Mouse (Mus musculus) spleen, embryonic (tissue): ENCODE results near the gene Chfr.

Experiments used
- CTCF ChIA-PET: fragments of 350-600 bp; sonication (Branson Sonifier 250); formaldehyde crosslinking; loops from one replicate; lab custom pipeline; 2022; lab: Charles Lee

Chfr gene

GRCm38 (mm10) chr5:110135293-110136086 is at the start of gene Chfr:
Gene Chfr (plus strand): TSS chr5:110135842.
- CTCF ChIA-PET = interaction anchor here (0.6 kb wide), 1 partner anchor 98 kb away, joined by 13 read pairs; no protein-coding TSS in a partner anchor

DNA sequence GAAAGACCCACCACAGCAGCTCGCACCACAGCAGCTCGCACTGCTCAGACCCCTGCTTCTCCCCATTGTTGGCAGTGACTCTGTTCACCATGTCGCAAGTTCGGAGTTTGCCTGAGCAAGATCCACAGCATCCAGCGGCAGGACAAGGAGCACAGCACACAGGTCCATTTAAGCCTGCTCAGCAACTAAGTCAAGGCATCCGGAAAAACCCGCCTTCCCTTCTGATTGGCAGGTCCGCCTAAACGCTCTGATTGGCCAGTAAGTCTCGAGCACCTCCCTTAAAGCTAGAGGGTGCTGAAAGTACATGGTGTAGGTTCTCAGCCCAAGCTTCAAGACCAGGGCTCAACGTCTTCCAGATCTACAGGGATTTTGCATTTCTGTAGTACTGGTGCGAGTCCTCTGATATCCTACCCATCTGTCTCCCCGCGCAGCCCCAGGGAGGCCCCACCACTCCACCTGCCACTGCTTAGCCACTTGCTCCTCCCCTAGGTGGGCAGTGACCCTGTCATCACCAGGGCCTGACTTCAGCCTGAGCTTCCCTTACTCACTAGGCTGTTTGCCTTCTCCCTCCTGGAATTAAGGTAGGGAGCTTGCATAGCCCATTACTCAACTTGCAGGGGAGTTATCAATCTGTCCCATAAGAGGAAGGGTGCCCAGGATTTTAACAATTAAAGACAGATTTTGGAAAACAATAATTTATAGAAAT is 49.3 kb upstream of the Chfr start:
- CTCF ChIA-PET = no interaction called here

DNA sequence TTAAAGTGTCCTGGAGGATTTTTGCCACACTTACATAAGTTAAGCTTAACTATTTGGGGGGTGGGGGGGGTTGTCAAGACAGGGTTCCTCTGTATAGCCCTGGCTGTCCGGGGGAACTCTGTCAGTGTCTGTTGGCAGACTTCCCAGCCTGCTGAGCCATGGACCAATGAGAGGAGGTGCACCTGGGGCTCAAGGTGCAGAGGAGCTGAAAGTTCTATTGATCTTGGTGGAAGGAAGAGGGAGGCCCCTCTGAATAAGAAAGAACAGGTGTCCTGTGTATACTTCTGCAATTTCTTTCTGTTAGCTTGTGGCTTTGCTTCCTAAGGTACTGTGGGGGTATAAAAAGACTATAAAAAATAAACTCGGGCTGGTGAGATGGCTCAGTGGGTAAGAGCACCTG is 44.1 kb upstream of the Chfr start:
- CTCF ChIA-PET = no interaction called here

GRCm38 (mm10) chr5:110094030-110094846 is 41.4 kb upstream of the Chfr start, which contains the start of gene Gm35315:
Gene Gm35315 (minus strand): TSS chr5:110094420.
- CTCF ChIA-PET = no interaction called here

DNA sequence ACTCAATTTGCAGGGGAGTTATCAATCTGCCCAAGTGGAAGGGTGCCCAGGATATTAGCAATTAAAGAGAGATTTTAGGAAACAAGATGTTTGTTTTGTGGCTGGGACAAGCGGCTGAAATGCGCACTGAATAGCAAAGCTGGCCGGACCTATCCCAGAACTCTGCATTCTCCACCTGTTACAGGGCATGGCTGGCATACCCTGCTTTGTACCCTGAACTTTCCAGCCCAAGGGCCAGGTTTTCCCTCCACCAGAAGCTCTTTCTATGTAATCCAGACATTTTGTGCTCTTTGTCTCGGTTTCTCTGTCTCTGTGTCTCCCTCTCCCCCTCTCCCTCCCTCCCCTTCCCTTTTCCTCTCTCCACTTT is 40.8 kb upstream of the Chfr start:
- CTCF ChIA-PET = no interaction called here

DNA sequence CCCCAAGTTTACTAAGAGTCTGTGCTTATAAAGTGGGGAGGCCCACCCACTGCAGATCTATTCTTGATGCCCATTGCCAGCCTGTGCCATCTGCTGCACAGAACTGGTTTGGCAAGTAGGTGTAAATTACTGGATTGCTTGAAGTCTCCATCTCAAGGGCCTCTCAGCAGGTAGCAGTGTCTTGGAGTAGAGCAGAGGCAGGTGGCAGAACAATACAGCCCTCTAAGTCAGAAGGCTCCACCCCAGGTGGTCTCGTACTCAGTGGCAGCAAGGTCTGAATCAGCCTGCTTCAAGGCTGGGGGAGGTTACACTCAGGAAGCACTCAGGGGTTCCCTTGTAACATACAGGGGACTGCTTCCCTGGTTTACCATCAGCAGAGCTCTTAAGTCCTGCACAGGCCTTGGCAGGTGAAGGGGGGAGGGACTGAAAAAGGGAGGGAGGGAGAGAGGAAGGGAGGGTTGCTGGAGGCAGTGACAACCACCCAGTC is 36.6 kb upstream of the Chfr start:
- CTCF ChIA-PET = interaction anchor here (0.6 kb wide), 1 partner anchor 394 kb away, joined by 6 read pairs; no protein-coding TSS in a partner anchor

- CTCF ChIA-PET = interaction anchor here (0.6 kb wide), 1 partner anchor 393 kb away, joined by 6 read pairs; no protein-coding TSS in a partner anchor
These were observed 35.7 kb upstream of the Chfr start, which contains the start of gene Plcxd1 for GRCm38 (mm10) chr5:110099656-110100580. Gene Plcxd1 (plus strand): TSS chr5:110099969.

DNA sequence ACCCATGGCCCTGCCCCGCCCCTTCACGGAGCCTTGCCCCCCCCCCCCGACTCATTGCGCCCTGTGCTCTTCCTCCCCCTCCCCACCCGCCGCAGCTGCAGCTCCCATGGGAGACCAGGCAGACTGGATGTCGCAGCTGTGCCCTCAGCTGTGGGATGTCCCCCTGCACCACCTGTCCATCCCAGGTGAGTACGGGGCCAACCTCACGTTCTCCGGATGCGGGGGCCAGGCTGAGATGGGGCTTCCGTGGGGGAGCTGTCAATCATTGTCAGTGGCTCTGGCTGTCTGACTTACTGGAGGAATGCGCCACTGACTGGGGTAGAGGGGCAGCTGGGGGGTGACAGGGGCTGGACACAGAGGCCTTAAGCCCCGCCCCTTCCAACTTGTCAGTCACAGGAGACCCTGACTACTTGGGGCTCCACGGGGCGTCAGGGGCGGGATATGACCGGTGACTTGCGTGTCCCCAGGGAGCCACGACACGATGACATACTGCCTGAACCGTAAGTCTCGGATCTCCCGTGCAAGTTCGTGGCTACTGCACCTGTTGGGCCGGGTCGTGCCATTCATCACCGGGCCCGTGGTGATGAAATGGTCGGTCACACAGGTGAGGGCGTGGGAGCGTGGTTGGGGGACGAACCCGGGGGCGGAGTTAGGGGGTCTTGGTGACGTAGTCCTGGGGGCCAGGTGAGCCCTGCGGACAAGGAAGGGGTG is 34.6 kb upstream of the Chfr start:
- CTCF ChIA-PET = no interaction called here

- CTCF ChIA-PET = no interaction called here
These were observed 33.8 kb upstream of the Chfr start for GRCm38 (mm10) chr5:110101716-110102347.

GRCm38 (mm10) chr5:110102429-110102828 is 33.2 kb upstream of the Chfr start:
- CTCF ChIA-PET = no interaction called here

DNA sequence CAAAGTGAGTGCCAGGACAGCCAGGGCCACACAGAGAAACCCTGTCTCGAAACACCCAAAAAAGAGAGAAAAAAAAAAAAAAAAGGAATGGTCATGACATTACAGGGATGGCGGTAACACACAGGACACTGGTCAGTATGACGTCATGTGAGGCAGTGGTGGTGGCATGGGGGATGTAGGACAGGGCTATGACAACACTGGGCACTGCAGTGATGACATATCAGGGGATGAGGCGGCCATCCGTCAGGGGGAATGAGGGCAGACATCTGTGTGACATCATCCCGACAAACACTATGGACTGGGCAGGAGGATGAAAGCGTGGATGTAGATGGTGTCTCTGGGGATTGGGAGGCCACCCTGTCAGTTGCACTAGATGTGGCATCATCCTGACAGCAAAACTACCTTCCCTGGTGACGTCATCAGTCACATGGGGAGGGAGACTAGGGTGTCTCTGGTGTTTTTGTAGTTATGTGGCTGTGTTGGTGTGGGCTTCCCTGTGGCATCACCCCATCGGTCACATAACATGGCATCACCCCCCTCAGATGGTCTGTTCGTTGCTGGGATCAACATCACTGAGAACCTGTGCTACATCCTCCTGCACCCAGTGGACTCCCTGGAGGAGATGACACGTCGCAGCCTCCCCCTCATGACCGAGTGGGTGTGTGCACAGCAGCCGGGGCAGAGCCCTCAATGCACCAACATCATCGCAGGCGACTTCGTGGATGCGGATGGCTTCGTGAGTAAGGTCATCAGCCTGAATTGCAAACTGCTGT is 32.6 kb upstream of the Chfr start:
- CTCF ChIA-PET = no interaction called here

DNA sequence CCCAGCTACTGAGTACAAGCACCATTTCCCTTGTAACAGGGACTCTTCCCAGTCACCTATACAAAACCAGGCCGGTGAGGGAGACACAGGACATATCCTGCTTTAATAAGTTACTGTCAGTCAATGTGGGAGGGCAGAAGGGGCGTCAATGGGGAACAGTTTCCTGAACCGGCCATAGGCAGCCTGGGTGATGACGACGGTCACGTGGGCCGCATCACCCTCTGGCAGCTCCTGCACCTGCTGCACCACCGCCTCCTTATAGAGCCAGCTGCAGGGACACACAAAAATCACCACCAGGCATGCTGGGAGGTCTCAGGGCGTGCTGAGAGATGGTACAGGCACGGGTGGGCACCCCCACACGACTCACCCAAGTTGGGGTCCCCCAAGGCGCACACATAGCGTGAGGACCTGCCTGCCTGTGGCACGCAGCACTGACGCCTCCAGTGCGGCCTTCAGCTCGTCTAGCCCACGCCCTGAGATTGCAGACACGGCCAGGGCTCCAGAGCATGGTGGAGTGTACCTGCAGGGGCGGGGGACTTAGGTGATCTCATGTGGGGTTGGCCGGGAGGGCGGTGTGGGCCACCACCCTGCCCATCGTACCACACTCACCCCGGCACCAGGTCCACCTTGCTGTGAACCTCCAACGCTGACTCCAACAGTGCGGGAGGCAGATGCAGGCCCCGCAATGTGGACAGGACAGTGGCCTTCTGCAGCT is 31.6 kb upstream of the Chfr start:
- CTCF ChIA-PET = interaction anchor here (0.5 kb wide), 1 partner anchor 8 kb away, joined by 3 read pairs; no protein-coding TSS in a partner anchor

- CTCF ChIA-PET = interaction anchor here (0.5 kb wide), 1 partner anchor 8 kb away, joined by 3 read pairs; no protein-coding TSS in a partner anchor
These were observed 30.8 kb upstream of the Chfr start for GRCm38 (mm10) chr5:110104616-110105380.

DNA sequence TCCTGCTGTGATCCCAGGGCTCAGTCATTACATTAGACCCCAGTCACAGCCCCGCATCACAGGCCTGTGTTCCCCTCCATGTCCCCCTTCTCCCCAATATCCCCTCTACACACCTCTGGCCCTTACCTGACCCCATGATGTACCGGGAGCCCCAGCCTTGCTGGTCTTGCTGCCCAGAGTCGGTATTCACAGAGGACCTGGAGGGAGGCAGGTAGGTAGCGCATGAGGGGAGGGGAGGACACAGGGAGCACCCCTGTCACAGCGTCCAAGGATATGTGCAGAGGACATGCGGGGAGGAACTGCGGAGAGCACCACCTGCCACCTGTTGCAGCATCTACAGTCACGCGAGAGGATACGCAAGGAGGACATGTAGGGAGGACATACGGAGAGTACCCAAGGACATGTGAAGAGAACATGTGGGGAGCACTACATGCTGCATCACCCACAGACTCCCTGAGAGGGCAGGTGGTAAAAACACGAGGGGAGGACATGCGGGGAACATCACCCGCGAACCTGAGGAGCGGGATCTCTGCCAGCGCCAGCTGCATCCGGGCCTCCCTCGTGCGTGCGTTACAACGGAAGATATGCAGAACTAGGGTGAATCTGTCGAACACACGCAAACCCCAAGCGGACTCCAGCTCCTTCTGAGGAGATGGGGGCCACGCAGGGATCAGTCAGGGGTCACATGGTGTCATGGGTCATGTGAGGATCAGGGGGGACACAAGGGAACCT is 29.3 kb upstream of the Chfr start:
- CTCF ChIA-PET = no interaction called here

- CTCF ChIA-PET = interaction anchor here (0.8 to 0.9 kb wide), 2 partner anchors 50 to 549 kb away, joined by 3 to 4 read pairs; no protein-coding TSS in a partner anchor
These were observed 28.6 kb upstream of the Chfr start for GRCm38 (mm10) chr5:110106901-110107564.
